Mouse (Mus musculus): ENCODE measurements at regions not wholly inside any gene's neighbourhood (a gene's known extent, or its start where the extent isn't known, plus 50 kb on each side); places are given as distances from the start of the nearest gene placed in this dataset.
"Not testable (repeated sequence)": the region's sequence is repeated elsewhere in the genome, so short reads cannot be mapped to it uniquely, and the experiment has no call there.

GRCm38 (mm10) chr6:31901791-31902190, 148.3 kb upstream of the 1700012A03Rik start:
- no peak for DNase-seq
- intact Hi-C loops (cut with DNase I): no loop called here

- DNase-seq: no peak
- intact Hi-C loops (cut with DNase I): loop anchor here (2.0 kb wide), 1 partner anchor 20 kb away; no protein-coding TSS in a partner anchor
Observed at GRCm38 (mm10) chr6:31899055-31899454, 151.0 kb upstream of the 1700012A03Rik start.

- no peak for DNase-seq
- intact Hi-C loops (cut with DNase I): loop anchor here (2.0 kb wide), 1 partner anchor 20 kb away; no protein-coding TSS in a partner anchor
Observed at GRCm38 (mm10) chr6:31898609-31899008, 151.4 kb upstream of the 1700012A03Rik start.

- intact Hi-C loops (cut with DNase I): no loop called here
- no peak for DNase-seq
Observed at GRCm38 (mm10) chr6:31897001-31897400, 153.0 kb upstream of the 1700012A03Rik start.

- DNase-seq: no peak
Observed at GRCm38 (mm10) chr6:31895835-31896234, 154.2 kb upstream of the 1700012A03Rik start.

GRCm38 (mm10) chr6:31886931-31887330, 163.1 kb upstream of the 1700012A03Rik start:
- no peak for DNase-seq
- intact Hi-C loops (cut with DNase I): no loop called here

More at GRCm38 (mm10) chr6:31895835-31896234, 154.2 kb upstream of the 1700012A03Rik start:
- intact Hi-C loops (cut with DNase I): no loop called here

GRCm38 (mm10) chr6:31885196-31885595, 164.8 kb upstream of the 1700012A03Rik start:
- peak in 1 of 2 experiments; percentile 12 for DNase-seq
- intact Hi-C loops (cut with DNase I): not testable (repeated sequence)

- DNase-seq: peak; percentile 51 to 77
- intact Hi-C loops (cut with DNase I): no loop called here
Observed at GRCm38 (mm10) chr6:31883726-31884125, 166.3 kb upstream of the 1700012A03Rik start.

- DNase-seq: no peak
- intact Hi-C loops (cut with DNase I): no loop called here
Observed at GRCm38 (mm10) chr6:31874616-31875015, 175.4 kb upstream of the 1700012A03Rik start.

- DNase-seq: no peak
- intact Hi-C loops (cut with DNase I): no loop called here
Observed at GRCm38 (mm10) chr6:31873911-31874310, 176.1 kb upstream of the 1700012A03Rik start.

GRCm38 (mm10) chr6:31871766-31872165, 178.3 kb upstream of the 1700012A03Rik start:
- DNase-seq: no peak
- intact Hi-C loops (cut with DNase I): no loop called here

GRCm38 (mm10) chr6:31861996-31862395, 188.1 kb upstream of the 1700012A03Rik start:
- no peak for DNase-seq
- intact Hi-C loops (cut with DNase I): no loop called here

GRCm38 (mm10) chr6:31859621-31860020, 190.4 kb upstream of the 1700012A03Rik start:
- no peak for DNase-seq
- intact Hi-C loops (cut with DNase I): no loop called here

GRCm38 (mm10) chr6:31854261-31854660, 195.8 kb upstream of the 1700012A03Rik start:
- peak; percentile 41 to 56 for DNase-seq
- intact Hi-C loops (cut with DNase I): no loop called here

GRCm38 (mm10) chr6:31846319-31846718, 203.7 kb upstream of the 1700012A03Rik start:
- intact Hi-C loops (cut with DNase I): no loop called here
- DNase-seq: no peak

GRCm38 (mm10) chr6:31845671-31846070, 204.4 kb upstream of the 1700012A03Rik start:
- intact Hi-C loops (cut with DNase I): no loop called here
- no peak for DNase-seq

GRCm38 (mm10) chr6:31840621-31841020, 209.4 kb upstream of the 1700012A03Rik start:
- DNase-seq: no peak
- intact Hi-C loops (cut with DNase I): no loop called here

GRCm38 (mm10) chr6:31838588-31838987, 211.5 kb upstream of the 1700012A03Rik start:
- intact Hi-C loops (cut with DNase I): loop anchor here (2.0 kb wide), 1 partner anchor 174 kb away; no protein-coding TSS in a partner anchor
- DNase-seq: no peak

GRCm38 (mm10) chr6:31835795-31836194, 214.3 kb upstream of the 1700012A03Rik start:
- DNase-seq: no peak

GRCm38 (mm10) chr6:31834503-31834902, 215.5 kb upstream of the 1700012A03Rik start:
- no peak for DNase-seq
- intact Hi-C loops (cut with DNase I): no loop called here

More at GRCm38 (mm10) chr6:31835795-31836194, 214.3 kb upstream of the 1700012A03Rik start:
- intact Hi-C loops (cut with DNase I): no loop called here

GRCm38 (mm10) chr6:31830610-31831009, 219.4 kb upstream of the 1700012A03Rik start:
- intact Hi-C loops (cut with DNase I): no loop called here
- no peak for DNase-seq

- DNase-seq: no peak
- intact Hi-C loops (cut with DNase I): no loop called here
Observed at GRCm38 (mm10) chr6:31823616-31824015, 226.4 kb upstream of the 1700012A03Rik start.
